Mouse (Mus musculus): ENCODE measurements at regions not wholly inside any gene's neighbourhood (a gene's known extent, or its start where the extent isn't known, plus 50 kb on each side); places are given as distances from the start of the nearest gene placed in this dataset.

DNA sequence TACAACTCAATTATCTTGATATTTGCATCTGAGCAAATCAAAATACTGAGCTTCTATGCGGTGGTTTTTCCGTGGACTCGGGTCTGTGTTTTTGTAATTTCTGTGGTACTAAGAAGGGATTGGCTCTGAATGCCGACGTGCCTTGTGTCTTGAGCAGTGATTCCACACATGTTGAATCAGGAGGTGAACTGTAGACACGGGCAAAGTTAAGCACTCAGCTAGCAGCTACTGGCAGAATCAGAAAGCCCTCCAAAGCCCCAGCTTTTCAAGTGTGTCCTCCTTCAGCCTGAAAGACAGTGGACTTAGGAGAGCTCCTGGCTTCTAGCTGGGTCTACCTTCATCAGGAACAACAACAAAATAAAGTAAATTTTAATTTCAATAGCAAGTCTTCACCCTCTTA, 462.9 kb upstream of the Pou3f3 start:
- no peak for DNase-seq (ENCODE audit: low spot score)

DNA sequence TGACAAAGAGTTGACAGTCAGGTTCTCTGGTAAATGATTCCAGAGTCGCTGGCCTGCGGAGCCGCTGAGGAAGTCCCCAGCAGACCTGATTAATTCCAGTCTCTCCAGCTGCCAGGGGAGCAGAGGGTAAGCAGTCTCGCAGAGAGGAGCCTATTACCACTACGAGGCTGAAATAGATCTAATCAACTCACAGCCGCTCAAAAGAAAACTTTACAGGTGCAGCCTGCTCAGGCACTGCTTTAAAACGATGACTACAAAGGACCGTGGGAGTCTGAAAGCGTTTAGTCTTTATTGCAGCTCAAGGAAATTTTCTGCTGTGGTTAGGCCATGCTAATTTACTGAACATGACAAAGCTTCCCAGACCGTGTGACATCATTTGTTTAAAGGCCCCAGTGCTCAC, 462.3 kb upstream of the Pou3f3 start:
- DNase-seq (ENCODE audit: low spot score), result peak; percentile 72

DNA sequence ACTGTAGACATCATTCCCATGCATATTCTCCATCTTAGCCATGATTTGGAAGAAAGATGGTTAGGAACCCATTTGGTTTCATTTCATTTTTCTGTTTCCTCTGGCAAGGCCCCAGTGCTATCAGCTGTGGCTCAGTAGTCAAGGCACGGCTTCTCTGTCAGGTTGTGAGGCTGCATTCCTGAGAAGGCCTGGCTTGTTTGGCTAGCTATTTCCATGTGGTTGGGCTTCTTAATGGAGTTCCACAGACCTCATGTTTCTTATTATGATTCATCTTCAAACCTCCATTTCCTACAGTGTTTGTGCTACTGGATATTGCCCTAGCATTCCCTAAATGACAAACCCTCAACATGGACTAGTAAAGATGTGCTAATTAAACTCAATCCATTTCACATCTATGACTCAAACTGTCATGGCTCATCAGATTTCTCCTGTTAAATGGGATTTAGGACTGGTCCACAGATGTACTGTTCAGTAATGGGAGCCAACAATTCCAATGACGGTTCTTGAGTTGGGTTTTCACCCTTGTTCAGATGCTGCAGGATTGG, 459.0 kb upstream of the Pou3f3 start:
- no peak for DNase-seq (ENCODE audit: low spot score)

DNA sequence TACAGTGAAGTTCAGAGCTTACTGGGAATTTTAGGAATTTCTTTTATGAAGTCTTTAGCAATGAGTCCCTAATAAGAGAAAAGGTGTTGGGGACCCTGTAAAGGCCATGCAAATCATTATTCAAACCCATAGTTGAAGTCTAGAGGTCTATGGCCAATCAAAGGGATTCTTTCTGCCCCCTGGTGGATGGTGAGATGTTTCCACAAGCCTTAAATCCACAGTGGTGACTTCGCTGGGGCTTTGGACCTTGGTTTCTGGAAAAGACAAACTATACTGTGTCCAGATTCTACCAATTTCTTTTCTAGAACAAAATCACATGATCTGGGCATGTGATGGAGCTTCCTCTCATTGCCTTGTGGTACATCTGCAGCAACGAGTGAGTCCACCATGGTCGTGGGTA, 457.2 kb upstream of the Pou3f3 start:
- DNase-seq (ENCODE audit: low spot score), result peak; percentile 48

DNA sequence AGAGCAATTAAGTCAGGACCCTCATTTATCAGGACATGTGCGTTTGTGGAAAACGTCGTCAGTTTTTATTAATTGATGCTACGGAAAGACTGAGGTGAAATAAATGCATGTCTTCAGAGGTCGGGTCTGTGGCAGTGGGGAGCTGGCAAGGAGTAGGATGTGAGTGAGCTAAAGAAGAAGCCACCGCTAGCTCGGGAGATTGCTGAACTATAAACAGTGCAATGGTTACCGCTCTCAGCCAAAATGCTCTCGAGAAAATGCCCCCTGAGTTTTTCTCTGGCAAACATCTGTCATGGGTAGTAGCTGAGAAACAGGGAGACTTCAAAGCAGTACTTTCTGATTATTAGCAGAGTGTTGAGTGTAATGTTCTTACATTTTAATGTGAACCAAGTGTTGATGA, 454.4 kb upstream of the Pou3f3 start:
- DNase-seq (ENCODE audit: low spot score), result no peak

DNA sequence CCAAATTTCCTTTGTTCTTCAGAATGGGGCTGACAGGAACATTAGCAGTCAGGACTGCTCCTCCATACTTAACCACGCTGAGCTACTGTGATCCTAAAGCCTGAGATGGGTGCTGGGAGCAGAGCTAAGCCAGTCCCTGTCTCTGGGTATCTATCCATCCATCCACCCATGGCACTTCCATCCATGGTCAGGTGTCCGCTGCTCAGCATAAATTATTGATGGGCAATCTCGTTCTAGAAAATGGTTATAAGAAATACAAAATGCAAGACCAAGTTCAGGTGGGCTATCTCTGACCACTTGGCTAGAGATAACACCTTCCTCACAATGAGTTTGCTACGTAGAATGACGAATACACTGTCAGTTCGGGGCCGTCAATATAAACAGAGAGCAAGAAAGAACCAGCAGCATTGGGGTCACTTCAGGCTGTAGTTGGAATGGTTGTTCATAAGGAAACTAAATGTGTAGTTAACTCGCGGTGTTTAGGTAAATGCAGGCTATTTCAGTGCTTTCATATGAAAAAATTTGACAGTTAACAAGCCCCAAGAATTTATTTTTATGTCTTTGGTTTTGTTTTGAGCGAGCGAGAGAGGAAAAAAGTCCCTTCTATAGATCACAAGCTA, 453.9 kb upstream of the Pou3f3 start:
- no peak for DNase-seq (ENCODE audit: low spot score)

DNA sequence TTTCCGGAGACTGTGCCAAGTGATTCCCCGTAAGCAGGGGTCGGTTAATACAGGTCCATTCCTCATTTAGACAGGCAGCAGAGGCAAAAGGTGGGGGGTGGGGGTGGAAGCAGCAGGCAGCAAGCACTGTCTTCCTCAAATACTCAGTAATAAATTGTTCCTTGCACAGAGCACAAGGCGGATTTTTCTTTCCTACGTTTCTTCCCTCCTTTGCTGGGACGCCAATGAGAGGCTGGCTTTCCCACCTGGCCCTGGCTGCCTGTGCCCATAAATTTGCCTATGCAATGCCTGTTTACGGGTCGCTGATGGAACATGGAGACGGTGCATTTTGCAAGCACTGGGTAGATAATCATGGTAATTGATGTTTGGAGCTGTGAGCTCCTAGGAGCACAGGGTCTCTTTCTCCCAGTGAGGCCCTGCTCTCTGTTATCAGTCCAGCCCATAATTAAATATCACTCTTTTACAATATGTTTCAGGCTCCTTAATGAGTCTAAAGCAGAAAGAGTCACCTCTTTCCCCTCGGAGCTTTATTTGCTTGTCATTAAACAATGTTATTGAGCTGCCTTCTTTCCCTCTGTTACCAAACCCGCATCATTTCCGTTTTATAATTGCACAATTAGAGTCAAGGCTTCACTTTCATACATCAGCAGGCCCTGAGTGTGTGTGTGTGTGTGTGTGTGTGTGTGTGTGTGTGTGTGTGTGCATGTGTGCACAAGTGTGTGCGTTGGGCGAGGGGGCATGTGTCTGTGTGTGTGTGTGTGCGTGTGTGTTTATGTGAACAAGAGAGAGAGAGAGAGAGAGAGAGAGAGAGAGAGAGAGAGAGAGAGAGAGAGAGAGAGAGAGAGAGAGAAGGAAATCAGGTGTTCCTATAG, 452.7 kb upstream of the Pou3f3 start:
- DNase-seq (ENCODE audit: low spot score), result peak; percentile 44

DNA sequence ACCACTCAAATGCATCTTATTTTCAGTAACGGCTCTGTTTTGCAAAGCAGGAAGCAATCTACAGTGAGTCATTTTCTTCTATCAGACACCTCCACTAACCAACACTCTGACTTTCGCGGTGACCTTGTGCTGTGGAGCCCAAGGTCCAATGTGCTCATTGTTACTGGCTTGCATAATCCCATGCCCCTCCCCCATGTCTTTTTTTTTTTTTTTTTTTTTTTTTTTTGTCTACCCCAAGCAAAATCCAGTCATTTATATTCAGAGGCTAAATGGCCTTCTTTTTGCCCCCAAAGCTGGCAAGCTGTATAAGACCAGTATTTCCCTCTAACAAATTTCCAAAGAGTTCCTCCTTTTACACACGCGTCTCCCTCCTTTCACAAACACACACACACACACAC, 452.1 kb upstream of the Pou3f3 start:
- peak; percentile 64 for DNase-seq (ENCODE audit: low spot score)

DNA sequence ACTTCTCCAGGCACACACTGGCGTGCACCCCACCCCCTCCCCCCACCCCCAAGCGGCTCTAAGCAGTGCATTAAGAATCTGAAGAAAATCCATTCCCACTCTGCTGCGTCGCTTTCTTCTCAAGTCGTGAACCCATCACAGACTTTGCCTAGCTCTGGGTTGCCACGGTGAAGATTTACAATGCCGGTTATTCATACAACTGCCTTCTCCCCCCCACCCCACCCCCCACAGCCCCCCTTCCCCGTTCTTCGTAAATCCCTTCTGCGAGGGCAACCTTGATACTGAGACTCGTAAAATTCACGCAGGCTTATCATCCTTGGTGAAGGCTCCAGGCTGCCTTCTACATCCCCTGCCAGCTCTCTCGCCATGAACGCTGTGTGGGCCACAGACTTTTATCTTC, 451.7 kb upstream of the Pou3f3 start:
- DNase-seq (ENCODE audit: low spot score), result peak; percentile 76

DNA sequence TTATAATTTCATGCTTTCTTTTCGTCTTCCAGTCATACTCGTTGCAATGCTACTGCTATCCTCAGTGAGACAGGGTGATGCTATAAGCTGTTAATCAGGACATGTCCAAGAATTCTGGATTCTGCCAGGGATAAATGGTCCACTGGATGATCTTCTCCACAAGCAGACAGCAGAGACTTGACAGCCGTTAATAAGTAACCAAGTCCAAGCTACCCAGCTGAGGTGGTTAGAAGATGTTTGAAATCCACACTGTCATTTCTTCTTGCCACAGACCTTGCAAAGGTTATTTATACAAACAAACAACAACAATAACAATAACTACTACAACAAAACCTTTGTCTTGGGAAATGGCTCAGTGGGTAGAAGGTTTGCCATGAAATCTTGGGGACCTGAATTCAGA, 443.2 kb upstream of the Pou3f3 start:
- no peak for DNase-seq (ENCODE audit: low spot score)

DNA sequence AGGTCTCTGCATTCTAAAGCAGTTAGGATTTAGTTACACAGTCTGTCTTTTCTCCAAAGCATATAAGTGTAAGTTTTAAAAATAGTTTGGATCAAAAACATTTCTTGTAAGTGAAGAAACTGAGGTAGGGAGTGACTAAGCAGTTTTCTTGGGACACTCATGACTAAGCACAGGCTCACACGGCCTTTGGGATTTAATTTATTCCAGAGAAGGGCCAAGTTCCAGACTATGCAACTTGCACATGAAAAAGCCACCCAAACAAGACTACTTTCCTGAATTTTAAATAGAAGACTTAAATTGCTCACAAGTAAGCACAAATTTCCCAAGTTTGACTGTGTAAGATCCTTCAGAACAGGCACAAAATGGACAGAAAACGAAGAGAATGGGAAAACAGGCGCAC, 441.8 kb upstream of the Pou3f3 start:
- no peak for DNase-seq (ENCODE audit: low spot score)

DNA sequence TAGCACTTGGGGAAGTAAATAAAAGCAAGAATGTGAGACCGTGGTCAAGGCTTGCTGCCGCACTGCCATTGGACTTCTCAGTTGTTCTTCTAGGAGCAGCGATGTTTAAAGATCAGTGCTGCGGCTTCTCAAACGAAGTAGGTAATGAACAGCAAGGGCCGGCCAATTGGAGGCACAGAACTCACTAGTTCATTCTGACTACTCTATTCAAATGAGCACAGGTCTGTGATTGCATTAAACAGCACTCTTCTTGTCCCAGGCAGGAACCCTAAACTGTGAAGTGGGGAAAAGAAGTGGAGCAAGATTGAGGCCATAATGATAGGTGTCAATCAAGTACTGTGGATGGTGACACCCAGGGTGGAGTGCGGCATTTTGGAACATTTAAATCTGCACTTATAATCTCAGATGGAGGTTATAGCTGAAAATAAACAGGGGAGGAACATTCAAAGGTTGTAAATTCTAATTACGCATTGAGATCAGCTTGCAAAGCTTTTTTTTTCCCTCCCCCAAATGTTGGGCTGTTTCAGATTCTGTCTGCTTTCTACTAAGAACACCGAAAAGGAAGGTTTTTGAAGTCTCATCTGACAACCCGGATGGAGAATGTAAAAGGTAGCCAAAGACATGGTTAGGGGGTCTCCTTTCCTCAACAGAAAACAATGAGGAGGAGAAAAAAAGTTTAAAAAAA, 438.5 kb upstream of the Pou3f3 start:
- no peak for DNase-seq (ENCODE audit: low spot score)

DNA sequence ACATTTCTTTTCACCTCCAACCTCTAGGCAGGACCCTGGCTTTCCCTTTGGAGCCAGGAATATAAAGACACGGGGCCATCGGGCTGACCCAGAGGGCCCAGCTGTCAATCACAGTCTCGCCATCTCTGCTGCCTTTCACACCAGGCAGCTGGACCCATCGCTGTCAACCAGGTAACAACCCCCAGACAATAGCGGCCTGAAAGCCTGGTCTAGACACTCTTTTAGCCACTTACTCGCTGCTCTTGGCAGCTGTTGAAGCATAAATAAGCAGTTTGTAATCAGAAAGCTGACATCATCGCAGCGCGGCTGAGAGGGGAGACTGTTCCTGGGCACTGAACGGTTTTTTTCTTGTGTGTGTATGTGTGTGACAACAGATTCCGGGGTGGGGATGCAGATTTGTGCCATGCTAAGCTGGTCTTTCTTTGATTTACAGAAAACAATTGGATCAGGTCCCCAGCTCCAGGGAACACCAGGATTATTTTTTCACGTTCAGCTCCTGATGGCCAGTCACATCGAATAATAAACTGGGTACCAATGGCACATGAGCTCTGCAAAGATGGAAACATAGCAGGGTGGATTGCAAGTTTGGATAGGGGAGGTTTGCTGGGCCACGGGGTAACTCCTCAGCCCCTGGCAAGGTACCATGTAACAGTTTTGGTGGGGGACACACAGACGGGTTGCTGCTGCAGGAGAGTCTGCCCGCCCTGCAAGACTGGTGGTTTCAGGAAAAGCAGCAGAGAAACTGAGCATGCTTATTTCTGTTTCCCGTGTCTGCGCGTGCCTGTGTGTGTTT, 437.6 kb upstream of the Pou3f3 start:
- DNase-seq (ENCODE audit: low spot score), result peak; percentile 79

DNA sequence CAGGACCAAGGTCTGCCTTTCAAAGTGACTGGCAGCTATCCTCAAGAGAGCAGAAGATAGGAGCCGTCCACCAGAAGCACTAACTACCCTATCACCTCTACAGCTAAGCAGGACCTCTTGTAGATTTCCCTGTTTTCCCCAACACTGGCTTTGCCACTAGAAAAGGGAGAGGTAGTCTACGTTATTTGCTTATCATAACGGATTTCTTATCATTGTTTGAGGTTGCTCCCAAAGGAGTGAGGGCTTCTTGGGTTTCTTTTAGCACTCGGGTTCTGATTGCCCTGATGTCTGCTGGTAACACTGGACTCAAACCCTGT, 437.0 kb upstream of the Pou3f3 start:
- no peak for DNase-seq (ENCODE audit: low spot score)

DNA sequence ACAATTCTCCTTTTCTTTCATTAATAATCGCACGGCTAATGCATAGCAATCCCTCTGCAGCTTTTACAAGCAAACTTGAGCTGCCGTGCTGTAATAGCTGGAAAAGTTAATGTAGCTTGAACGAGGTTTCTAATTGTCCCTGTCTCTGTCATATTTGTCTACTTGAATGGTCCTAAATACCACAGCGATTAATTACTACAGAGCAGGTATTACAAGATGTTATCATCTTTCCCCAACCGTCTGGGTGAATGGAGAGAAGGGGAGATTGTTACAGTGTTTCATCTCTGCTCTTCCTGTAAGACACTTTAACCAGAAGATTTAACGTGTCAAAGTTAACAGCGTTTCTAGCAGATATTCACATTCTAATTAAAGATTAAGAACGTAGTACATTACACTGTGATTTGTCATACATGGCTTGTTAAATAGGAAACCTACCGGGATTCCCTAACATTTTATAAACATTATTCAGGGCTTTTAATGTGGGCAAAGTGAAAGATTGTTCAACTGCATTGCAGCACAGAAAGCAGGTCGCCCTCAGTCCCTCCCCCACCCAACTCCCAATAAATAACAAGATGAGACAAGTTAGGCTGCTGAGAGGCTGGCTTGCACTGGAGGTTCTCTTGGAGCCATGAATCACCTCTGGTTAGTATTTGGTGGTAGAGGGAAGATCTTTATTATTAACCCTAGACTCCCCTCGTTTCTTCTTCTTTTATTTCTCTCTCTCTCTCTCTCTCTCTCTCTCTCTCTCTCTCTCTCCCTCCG, 436.2 kb upstream of the Pou3f3 start:
- peak; percentile 71 for DNase-seq (ENCODE audit: low spot score)

DNA sequence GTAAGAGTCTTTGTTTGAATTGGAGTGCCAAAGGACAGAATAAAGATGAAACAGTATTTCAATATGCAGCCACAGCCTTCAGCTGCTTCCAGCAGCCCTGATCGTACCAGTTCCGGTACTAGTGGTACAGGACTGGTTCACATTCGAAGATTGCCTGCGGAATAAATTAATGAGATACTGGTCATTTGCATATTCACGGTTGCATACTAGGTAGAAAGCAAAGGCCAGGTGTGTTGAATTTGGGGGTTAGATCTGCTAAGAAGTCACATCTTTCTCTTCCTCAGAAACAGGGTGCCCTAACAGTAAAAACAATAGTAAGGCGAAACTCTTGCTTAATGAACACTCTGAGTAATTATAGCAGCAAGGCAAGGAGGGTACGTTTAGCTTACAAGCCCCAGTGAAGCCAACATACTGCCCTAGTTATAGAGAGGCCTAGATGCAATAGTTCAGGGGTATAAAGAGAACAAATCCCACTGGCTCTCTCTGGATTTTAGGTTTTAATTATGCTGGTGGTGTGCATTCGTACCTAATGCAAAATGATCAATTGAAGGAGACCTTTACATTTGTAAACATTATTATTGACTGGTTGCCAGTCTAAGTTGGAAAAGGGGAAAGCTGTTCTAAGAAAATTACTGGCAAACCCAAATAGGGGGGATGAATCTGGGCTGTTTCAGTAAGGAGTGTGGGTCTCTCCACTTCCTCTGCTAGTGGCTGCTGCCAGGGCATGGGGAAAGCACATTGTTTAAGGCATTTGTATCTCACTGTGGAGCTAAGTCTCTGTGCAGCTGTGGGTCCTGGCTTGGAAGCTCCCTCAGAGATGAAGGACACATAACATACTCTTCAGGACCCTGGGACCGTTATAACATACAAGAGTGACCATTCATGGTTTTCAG, 435.3 kb upstream of the Pou3f3 start:
- DNase-seq (ENCODE audit: low spot score), result no peak

DNA sequence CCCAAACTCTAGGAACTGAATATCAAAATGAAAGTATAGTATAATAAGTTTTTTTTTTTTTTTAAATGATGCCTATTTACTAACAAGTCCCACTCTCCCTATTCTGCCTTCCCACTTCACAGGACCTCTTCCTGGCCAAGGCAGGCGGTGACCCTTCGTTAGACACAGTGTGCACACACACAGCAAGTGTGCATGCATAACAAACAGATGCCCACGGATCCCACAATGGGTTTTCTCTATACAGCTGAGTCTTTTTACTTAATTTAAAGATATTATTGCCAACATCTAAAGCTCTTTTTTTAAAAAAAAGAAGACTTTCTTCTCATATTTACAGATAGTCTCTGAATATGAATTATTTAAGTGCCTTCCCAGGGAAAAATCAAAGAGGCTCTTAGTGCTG, 434.5 kb upstream of the Pou3f3 start:
- no peak for DNase-seq (ENCODE audit: low spot score)

DNA sequence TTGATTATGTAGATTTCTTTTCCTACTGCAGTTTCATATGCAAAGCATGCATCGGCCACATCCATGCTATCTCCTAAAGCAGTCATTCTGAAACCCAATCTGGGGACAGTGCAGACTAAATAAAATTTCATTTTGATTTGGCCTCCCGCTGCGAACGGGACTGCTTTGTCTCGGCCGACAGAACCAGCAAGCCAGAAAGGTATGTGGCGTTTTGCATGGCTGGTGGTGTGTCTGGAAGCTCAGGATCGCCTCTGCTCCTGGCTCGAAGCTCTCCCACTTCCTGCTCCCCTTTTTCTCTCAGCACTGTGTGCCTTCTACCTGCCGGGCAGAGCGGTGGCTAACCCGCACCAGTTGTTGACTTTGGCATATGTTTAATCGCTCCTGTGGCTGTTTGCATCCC, 433.8 kb upstream of the Pou3f3 start:
- peak; percentile 51 for DNase-seq (ENCODE audit: low spot score)

DNA sequence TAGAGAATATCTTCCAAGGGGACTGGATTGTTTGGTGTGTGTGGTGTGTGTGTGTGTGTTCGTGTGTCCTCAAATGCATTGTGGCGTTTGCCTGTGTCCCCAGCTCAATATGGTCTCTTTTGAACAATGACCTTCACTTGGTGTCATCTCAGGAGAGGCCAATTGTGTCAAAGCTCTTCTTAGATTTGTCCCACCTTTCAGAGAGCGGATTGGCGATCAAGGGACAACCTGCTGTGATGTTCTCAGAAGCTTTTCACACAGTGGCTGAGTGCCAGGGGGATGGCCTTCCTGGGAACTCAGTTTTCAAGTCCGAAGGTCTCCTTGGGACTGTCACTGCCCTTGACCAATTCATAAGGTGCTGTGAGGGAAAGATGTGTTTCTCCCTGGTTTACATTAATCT, 433.0 kb upstream of the Pou3f3 start:
- no peak for DNase-seq (ENCODE audit: low spot score)

DNA sequence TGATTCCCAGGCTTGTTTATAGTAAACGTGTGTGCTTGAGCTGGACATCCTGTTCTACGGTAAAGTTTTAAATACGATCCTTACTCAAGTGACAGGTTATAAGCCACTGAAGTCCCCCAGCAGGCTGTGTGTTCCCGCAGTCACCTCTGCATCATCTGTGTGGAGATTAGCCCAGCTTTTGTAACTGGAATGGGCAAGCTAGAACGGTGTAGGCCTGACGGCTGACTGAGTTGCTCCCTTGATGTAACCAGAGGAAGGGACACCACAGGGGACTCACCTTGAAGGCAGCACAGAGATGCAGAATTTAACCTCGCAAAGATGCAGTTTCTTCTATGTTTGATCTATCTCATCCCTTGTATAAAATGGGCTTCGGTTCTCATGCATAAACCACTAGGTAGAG, 418.4 kb upstream of the Pou3f3 start:
- DNase-seq (ENCODE audit: low spot score), result no peak

DNA sequence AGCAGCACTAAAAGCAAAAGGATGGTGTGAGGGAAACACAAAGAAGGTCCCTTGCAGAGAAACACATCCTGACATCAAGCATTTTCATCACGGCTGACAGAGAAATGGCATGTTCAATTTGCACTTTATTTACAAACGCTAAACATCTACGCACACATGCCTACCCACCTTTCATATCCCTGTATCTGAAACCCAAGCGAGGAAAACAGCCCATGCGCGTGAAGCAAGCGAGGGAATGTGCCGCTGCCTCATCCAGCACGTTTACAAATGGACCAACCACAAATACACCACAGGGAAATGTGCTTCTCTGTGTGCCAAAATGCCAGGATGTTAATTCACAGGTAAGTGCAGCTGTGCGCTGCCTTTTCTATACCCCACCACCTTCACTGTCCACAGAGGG, 399.7 kb upstream of the Pou3f3 start:
- no peak for DNase-seq (ENCODE audit: low spot score)
